9 mouse cellular contexts compared by ENCODE assay signal in the genomic region with DNA sequence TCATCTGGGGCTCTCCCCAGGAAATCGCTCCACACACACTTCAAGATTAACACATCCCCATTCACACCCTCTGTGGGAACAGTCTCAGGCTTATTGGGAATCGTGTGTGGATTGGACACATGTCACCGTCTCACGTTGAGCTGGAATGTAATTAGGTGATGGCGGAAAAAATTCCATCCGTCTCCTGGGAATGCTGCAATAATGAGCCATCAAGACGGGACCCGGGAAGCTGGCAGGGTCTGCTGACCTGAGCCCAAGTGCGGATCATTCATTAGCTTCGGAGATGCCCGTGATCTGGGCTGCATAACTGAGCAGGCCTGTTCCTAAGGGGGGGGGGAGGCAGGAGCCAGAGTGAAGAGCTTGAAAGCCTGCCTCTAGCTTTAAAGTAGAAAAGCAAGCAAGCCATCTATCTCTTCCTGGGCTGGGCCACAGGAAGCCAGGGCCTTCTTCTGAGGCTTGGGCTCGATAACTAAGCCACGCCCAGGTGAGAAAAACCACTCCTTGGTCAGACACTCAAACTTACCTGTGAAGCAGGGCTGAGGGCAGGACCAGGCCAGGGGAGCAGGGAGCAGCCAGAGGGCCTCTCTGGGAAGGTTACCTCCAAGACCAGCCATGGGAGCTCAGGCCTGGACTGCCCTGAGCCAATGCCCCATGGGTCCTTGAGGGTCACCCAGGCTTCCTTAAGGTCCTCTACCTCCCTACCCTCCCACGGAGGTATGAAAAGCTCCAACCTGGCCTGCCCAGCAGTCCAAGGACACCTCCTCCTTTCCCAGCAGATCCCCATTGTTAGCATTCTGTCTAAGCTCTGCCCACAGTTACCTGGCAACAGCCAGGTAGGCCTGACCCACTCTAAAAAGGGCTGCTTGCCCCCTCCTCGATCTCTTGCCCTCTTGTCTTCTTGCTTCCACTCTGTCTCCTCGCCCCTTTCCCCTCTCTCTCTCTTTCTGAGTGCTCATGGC. TPM values are rescaled to one million over a fixed set of nuclear protein-coding genes. Genes with fewer than 3 reads are reported as not detected.
DNase-seq lines count a peak whose midpoint lies in the region; ATAC-seq and TF ChIP-seq lines count a peak whose summit lies in the region.
"Had no signal": no experiment of that assay in that cellular context is flagged by ENCODE, and none has a peak within 500 bp of the region (broad histone marks: within the 10 kb centered on the region; RNA-seq: fewer than 3 reads in every experiment).

No protein-coding gene starts in this region.

- H3K9me3 ChIP-seq in kidney, embryonic 15.5 days (replicated peaks): no peaks in the 10 kb centered on the region
- H3K9me3 ChIP-seq in intestine, embryonic 16.5 days (ENCODE audit: control insufficient read depth, low read length): no peaks in the 10 kb centered on the region
- no peaks in the 10 kb centered on the region for H3K9me3 ChIP-seq in midbrain, embryonic 13.5 days
- H3K9me3 ChIP-seq: G1E had no signal

- no peak overlapping the region for H3K9ac ChIP-seq in kidney, embryonic 15.5 days
- peak overlapping the region; percentile 4; the same call in 1 of the 2 replicates for H3K9ac ChIP-seq in intestine, embryonic 16.5 days (ENCODE audit: low read depth, low read length)
- H3K9ac ChIP-seq in midbrain, embryonic 13.5 days (replicated peaks): no peak overlapping the region

- no peak overlapping the region for H3K4me2 ChIP-seq in kidney, embryonic 15.5 days
- peak overlapping the region; percentile 1; the same call in 1 of the 2 replicates for H3K4me2 ChIP-seq in intestine, embryonic 16.5 days (ENCODE audit: low read depth, low read length)
- no peak overlapping the region for H3K4me2 ChIP-seq in midbrain, embryonic 13.5 days (replicated peaks)

- no peaks in the 10 kb centered on the region for H3K27me3 ChIP-seq in kidney, adult 2 months (replicated peaks; ENCODE audit: control insufficient read depth, insufficient read depth, low read length)
- H3K27me3 ChIP-seq in kidney, embryonic 15.5 days: no peaks in the 10 kb centered on the region
- H3K27me3 ChIP-seq in intestine, embryonic 16.5 days (replicated peaks; ENCODE audit: control insufficient read depth, insufficient read depth, low read length): no peaks in the 10 kb centered on the region
- H3K27me3 ChIP-seq in midbrain, embryonic 13.5 days: no peaks in the 10 kb centered on the region

- WGBS in kidney, adult 2 months: 60% methylated on average over 16 of the region's 16 CpGs
- 59% methylated on average over 16 of the region's 16 CpGs for WGBS in kidney, embryonic 15.5 days
- 48% methylated on average over 16 of the region's 16 CpGs for WGBS in intestine, embryonic 16.5 days
- 35% methylated on average over 16 of the region's 16 CpGs for WGBS in midbrain, embryonic 13.5 days

- no peak for TF ChIP-seq CTCF in kidney, adult 2 months (conservative IDR thresholded peaks at IDR 0.05; ENCODE audit: insufficient read depth, insufficient read length, low read depth, low read length)

- peaks cover 25% of the 10 kb centered on the region for H3K4me1 ChIP-seq in kidney, adult 2 months (ENCODE audit: control insufficient read depth, insufficient read depth, low read length)
- H3K4me1 ChIP-seq in kidney, embryonic 15.5 days: peaks cover 30% of the 10 kb centered on the region
- peaks cover 16% of the 10 kb centered on the region; the same call in 1 of the 2 replicates for H3K4me1 ChIP-seq in intestine, embryonic 16.5 days (ENCODE audit: control insufficient read depth, insufficient read depth, low read length)
- peaks cover 46% of the 10 kb centered on the region for H3K4me1 ChIP-seq in midbrain, embryonic 13.5 days (replicated peaks)

- no peak for ATAC-seq in kidney, embryonic 15.5 days (replicated peaks; ENCODE audit: low FRiP score)
- peak; percentile 65 for ATAC-seq in intestine, embryonic 16.5 days
- ATAC-seq in midbrain, embryonic 13.5 days: peak; percentile 74

- peak overlapping the region; percentile 28 for H3K27ac ChIP-seq in kidney, adult 2 months (ENCODE audit: insufficient read depth, low read depth, low read length)
- H3K27ac ChIP-seq in kidney, embryonic 15.5 days: no peak overlapping the region
- H3K27ac ChIP-seq in intestine, embryonic 16.5 days (ENCODE audit: low read length): peak overlapping the region; percentile 47; the same call in 1 of the 2 replicates
- peak overlapping the region; percentile 61 for H3K27ac ChIP-seq in midbrain, embryonic 13.5 days

- no peaks in the 10 kb centered on the region for H3K36me3 ChIP-seq in kidney, adult 2 months (ENCODE audit: control insufficient read depth, insufficient read depth, low read length)
- no peaks in the 10 kb centered on the region for H3K36me3 ChIP-seq in kidney, embryonic 15.5 days
- no peaks in the 10 kb centered on the region for H3K36me3 ChIP-seq in intestine, embryonic 16.5 days (ENCODE audit: control insufficient read depth, insufficient read depth, low read length)
- no peaks in the 10 kb centered on the region for H3K36me3 ChIP-seq in midbrain, embryonic 13.5 days
- H3K36me3 ChIP-seq: G1E had no signal

- TF ChIP-seq POLR2A in kidney, adult 2 months (IDR thresholded peaks at IDR 0.05; ENCODE audit: low read depth, low read length): no peak

- no peak for DNase-seq in kidney, adult 2 months
- peak; percentile 32 for DNase-seq in embryo, embryonic 10.5 days (ENCODE audit: low spot score)
- DNase-seq in right cerebral cortex, postnatal 25 days: no peak
- DNase-seq in cerebellum, adult 9-10 months: no peak
- DNase-seq in right cerebral cortex, postnatal 4 days: no peak

- no peak overlapping the region for H3K4me3 ChIP-seq in kidney, adult 2 months (ENCODE audit: insufficient read depth, low read depth, low read length)
- no peak overlapping the region for H3K4me3 ChIP-seq in kidney, embryonic 15.5 days (replicated peaks)
- no peak overlapping the region for H3K4me3 ChIP-seq in intestine, embryonic 16.5 days (ENCODE audit: low read length)
- H3K4me3 ChIP-seq in midbrain, embryonic 13.5 days (replicated peaks): no peak overlapping the region

RNA-seq across cellular contexts. Expression of a gene that starts 52.1 kb away (rescaled TPM):
- 11.3 and 12.7 TPM in 2 replicates for polyA plus RNA-seq in kidney, adult 2 months (2012; rRNA removed)
- polyA plus RNA-seq in kidney, embryonic 15.5 days (2015; fragmentation: Nextera tagmentation; extraction: Ambion mirVana): 3.4 and 3.6 TPM in 2 replicates
- 1.5 and 1.6 TPM in 2 replicates for polyA plus RNA-seq in intestine, embryonic 16.5 days (2015; fragmentation: Nextera tagmentation; extraction: Ambion mirVana)
- polyA plus RNA-seq in midbrain, embryonic 13.5 days (2015; fragmentation: Nextera tagmentation; extraction: Ambion mirVana): 12.4 and 12.7 TPM in 2 replicates
- polyA plus RNA-seq: G1E had no signal

RNA-seq across cellular contexts. Expression of a gene that starts 54.6 kb away (rescaled TPM):
- polyA plus RNA-seq in kidney, adult 2 months (2012; rRNA removed): 40.2 and 46.7 TPM in 2 replicates
- 24.6 and 26.3 TPM in 2 replicates for polyA plus RNA-seq in kidney, embryonic 15.5 days (2015; fragmentation: Nextera tagmentation; extraction: Ambion mirVana)
- 20.3 and 22.7 TPM in 2 replicates for polyA plus RNA-seq in intestine, embryonic 16.5 days (2015; fragmentation: Nextera tagmentation; extraction: Ambion mirVana)
- 14.9 and 15.4 TPM in 2 replicates for polyA plus RNA-seq in midbrain, embryonic 13.5 days (2015; fragmentation: Nextera tagmentation; extraction: Ambion mirVana)
